Mouse (Mus musculus) liver, adult 2 months (tissue): Measurements from ENCODE around the gene Ubox5. TPM values are rescaled to one million over a fixed set of nuclear protein-coding genes. Genes with fewer than 3 reads are reported as not detected.

Source experiments
- DNase-seq: peaks from one replicate; pipeline ENCODE4 v3.0.0-alpha.2; 2011; ENCODE audit warnings: low read depth, low spot score; ENCODE audit errors: extremely low read depth
- H3K27ac ChIP-seq: fragments of 200-500 bp; replicated peaks from 2 replicates; pipeline ENCODE4 v1.5.1; 2012; ENCODE audit warnings: low read depth, mild to moderate bottlenecking, control low read depth, inconsistent platforms, low read length; ENCODE audit not compliant: insufficient read depth
- H3K27me3 ChIP-seq: fragments of 200-500 bp; 2 replicates; pipeline ENCODE4 v1.6.1; 2012; ENCODE audit warnings: mild to moderate bottlenecking, moderate library complexity, low read length, inconsistent platforms; ENCODE audit not compliant: control insufficient read depth, insufficient read depth
- H3K36me3 ChIP-seq: fragments of 200-500 bp; 2 replicates; pipeline ENCODE4 v1.6.1; 2012; ENCODE audit warnings: low read length, inconsistent platforms; ENCODE audit not compliant: control insufficient read depth, insufficient read depth
- H3K4me1 ChIP-seq: fragments of 200-500 bp; 2 replicates; pipeline ENCODE4 v1.6.1; 2011; ENCODE audit warnings: low read length; ENCODE audit not compliant: control insufficient read depth, insufficient read depth
- H3K4me3 ChIP-seq: fragments of 200-500 bp; 2 replicates; pipeline ENCODE4 v1.5.1; 2011; ENCODE audit warnings: low read depth, mild to moderate bottlenecking, control low read depth, low read length, moderate library complexity; ENCODE audit not compliant: insufficient read depth
- H3K79me2 ChIP-seq: fragments of 200-500 bp; 2 replicates; pipeline ENCODE4 v1.6.1; 2012; ENCODE audit warnings: inconsistent platforms, mild to moderate bottlenecking, low read length, moderate library complexity; ENCODE audit not compliant: control insufficient read depth, insufficient read depth
- H3K9ac ChIP-seq: fragments of 200-500 bp; 2 replicates; pipeline ENCODE4 v1.6.1; 2012; ENCODE audit warnings: low read depth, mild to moderate bottlenecking, control low read depth, inconsistent platforms, low read length
- CTCF ChIP-seq: fragments of 200-500 bp; IDR thresholded peaks from 2 replicates; pipeline ENCODE4 v1.5.1; 2011; ENCODE audit warnings: low read depth, low read length, control low read depth
- POLR2A ChIP-seq: fragments of 200-500 bp; IDR thresholded peaks from 2 replicates; pipeline ENCODE4 v1.6.1; 2011; ENCODE audit warnings: low read length, control low read depth; ENCODE audit not compliant: insufficient read depth; ENCODE audit errors: extremely low read depth
- WGBS: fragments of 180-500 bp; shearing (Covaris S2); methylation state at CpG from one replicate; pipeline ENCODE4 v1.1.7; 2018; 5-methylcytosine and 5-hydroxymethylcytosine counted together
- polyA plus RNA-seq: library from polyadenylated mRNA; depleted of rRNA; stranded (reverse); fragments of >200 nt; gene quantifications from 2 replicates; pipeline ENCODE4 v1.2.3, GENCODE M21; 2012
- total RNA-seq: library from RNA; depleted of rRNA; stranded (reverse); fragments of >200 nt; gene quantifications from 2 replicates; pipeline ENCODE4 v1.2.3, GENCODE M21; 2014

Ubox5 gene
- total and polyA plus RNA-seq, 2 experiments, result 1.0 to 3.4 TPM

DNA sequence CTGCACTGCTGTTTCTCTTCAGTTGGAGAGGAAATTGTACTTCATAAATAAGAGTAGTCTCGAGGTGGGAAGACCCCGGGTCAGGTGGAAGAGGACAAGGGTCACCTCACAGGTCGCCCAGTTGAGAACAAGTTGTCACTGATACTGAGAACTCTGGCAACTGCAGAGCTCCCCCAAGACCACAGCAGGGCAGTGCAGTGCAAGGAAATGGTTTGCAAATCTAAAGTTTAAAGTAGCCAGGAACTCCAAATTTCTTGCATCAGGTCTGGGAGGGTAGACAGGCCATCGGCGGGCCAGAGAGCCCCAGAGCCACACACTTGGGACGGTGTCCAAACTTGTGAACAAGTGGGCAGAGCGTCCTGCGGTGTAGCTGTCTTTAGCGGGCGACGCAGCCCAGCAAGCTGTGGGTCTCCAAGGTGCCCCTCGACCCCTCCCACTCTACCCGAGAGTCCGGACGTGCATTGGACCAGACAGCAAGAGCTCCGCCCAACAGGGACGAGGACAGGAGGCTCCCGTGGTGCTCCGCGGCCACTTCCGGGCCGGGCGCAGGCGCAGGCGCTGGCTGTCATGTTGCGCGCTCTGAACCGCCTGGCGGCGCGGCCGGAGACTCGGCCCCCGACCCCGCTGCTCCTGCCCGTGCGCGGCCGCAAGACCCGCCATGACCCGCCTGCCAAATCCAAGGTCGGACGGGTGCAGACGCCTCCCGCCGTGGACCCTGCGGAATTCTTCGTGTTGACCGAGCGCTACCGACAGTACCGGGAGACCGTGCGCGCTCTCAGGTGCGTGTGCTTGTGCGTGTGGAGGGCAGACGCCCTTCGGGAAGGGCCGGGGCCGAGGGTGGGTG, 66.4 kb downstream of the Ubox5 start, which contains the start of gene Mrps26:
TSS of gene Mrps26 (plus strand) at position 531 of the 844 bp plus-strand sequence.
- H3K4me1 ChIP-seq, result peaks cover 8% of the 10 kb centered on the region; the same call in 1 of the 2 replicates
- peak within 1 kb of the TSS; percentile 56 for H3K27ac ChIP-seq
- H3K9ac ChIP-seq, result peak within 1 kb of the TSS; percentile 88
- peaks cover 6% of the 10 kb centered on the region; the same call in 1 of the 2 replicates for H3K79me2 ChIP-seq
- TF ChIP-seq CTCF (peak; percentile 44; the same call in 1 of the 2 replicates), POLR2A (peak; percentile 86)
- no peaks in the 10 kb centered on the region for H3K27me3 ChIP-seq
- H3K4me3 ChIP-seq, result peak within 1 kb of the TSS; percentile 83
- no peaks in the 10 kb centered on the region; the same call in 1 of the 2 replicates for H3K36me3 ChIP-seq
- under 1% methylated on average over 61 of the region's 61 CpGs for WGBS
- peak; percentile 85 for DNase-seq

GRCm38 (mm10) chr2:130558015-130558414, 71.8 kb downstream of the Ubox5 start:
- H3K4me1 ChIP-seq, result 0 out of 2 replicates have a peak, but pooled peaks cover 3% of the 10 kb centered on the region
- no peak overlapping the region for H3K9ac ChIP-seq
- peaks cover 2% of the 10 kb centered on the region; the same call in 1 of the 2 replicates for H3K36me3 ChIP-seq
- H3K27me3 ChIP-seq, result no peaks in the 10 kb centered on the region
- no peak for DNase-seq
- H3K4me3 ChIP-seq, result no peak overlapping the region
- H3K27ac ChIP-seq, result no peak overlapping the region
- TF ChIP-seq POLR2A, result no peak
- TF ChIP-seq CTCF, result no peak
- H3K79me2 ChIP-seq, result no peaks in the 10 kb centered on the region
- WGBS, result 91% methylated on average over 2 of the region's 2 CpGs

GRCm38 (mm10) chr2:130557462-130557861, 72.4 kb downstream of the Ubox5 start:
- H3K4me1 ChIP-seq, result no peaks in the 10 kb centered on the region
- H3K27ac ChIP-seq, result no peak overlapping the region
- 100% methylated on average over 2 of the region's 2 CpGs for WGBS
- no peaks in the 10 kb centered on the region for H3K79me2 ChIP-seq
- H3K27me3 ChIP-seq, result no peaks in the 10 kb centered on the region
- TF ChIP-seq POLR2A (no peak), CTCF (no peak)
- H3K36me3 ChIP-seq, result peaks cover 7% of the 10 kb centered on the region; the same call in 1 of the 2 replicates
- H3K9ac ChIP-seq, result no peak overlapping the region
- no peak overlapping the region for H3K4me3 ChIP-seq
- DNase-seq, result no peak

DNA sequence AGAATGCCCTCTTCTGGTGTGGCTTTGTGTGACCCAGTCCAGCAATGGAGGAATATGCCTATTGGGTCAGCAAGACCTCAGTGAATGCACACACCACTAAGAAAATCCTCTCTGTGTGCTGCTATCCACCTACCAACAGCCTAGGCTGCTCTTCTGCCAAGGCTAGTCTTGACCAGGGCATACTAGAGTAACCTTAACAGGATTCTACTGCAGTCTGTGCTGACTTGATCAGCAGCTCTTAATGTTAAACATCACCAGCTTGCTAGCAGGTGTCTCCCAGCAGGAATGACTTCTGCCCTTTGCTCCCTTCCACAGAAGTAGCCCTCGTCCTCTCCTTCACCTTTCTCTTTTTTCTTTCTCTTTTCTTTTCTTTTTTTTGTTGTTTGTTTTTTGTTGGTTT, 73.5 kb downstream of the Ubox5 start:
- Histone ChIP-seq H3K4me3 (no peak overlapping the region), H3K4me1 (no peaks in the 10 kb centered on the region), H3K36me3 (peaks cover 11% of the 10 kb centered on the region; the same call in 1 of the 2 replicates), H3K27me3 (no peaks in the 10 kb centered on the region), H3K79me2 (no peaks in the 10 kb centered on the region), H3K9ac (no peak overlapping the region), H3K27ac (no peak overlapping the region)
- 78% methylated on average over 1 of the region's 1 CpGs for WGBS
- no peak for DNase-seq
- TF ChIP-seq CTCF (no peak), POLR2A (no peak)

DNA sequence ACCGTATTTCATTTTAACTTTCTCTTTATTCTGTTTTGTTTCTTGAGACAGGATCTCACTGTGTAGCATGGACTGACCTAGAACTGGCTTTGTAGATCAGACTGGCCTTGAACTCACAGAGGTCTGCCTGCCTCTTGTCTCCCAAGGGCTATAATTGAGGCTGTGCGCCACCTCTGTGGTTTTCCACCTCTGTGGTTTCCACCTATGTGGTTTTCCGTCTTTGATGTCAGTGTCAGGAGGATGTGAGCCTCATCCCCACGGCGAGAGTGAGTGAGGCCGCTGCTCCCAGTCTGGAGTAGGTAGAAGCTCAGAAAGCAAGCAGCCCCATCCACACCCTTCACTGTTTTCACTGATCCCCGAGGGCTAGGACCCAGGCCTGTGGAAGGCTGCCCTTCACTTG, 75.0 kb downstream of the Ubox5 start:
- H3K27me3 ChIP-seq, result no peaks in the 10 kb centered on the region
- H3K36me3 ChIP-seq, result peaks cover 23% of the 10 kb centered on the region
- no peak overlapping the region for H3K9ac ChIP-seq
- no peaks in the 10 kb centered on the region for H3K4me1 ChIP-seq
- H3K4me3 ChIP-seq, result no peak overlapping the region
- no peak for DNase-seq
- no peaks in the 10 kb centered on the region for H3K79me2 ChIP-seq
- H3K27ac ChIP-seq, result no peak overlapping the region
- whole genome bisulfite sequencing, result 97% methylated on average over 7 of the region's 7 CpGs
- TF ChIP-seq POLR2A (no peak), CTCF (no peak)

GRCm38 (mm10) chr2:130546957-130547356, 82.9 kb downstream of the Ubox5 start:
- H3K36me3 ChIP-seq, result peaks cover 54% of the 10 kb centered on the region
- WGBS, result 84% methylated on average over 8 of the region's 8 CpGs
- no peaks in the 10 kb centered on the region for H3K4me1 ChIP-seq

More at GRCm38 (mm10) chr2:130546957-130547356, 82.9 kb downstream of the Ubox5 start:
- Histone ChIP-seq H3K27me3 (no peaks in the 10 kb centered on the region), H3K9ac (no peak overlapping the region), H3K4me3 (no peak overlapping the region), H3K27ac (no peak overlapping the region), H3K79me2 (no peaks in the 10 kb centered on the region)
- TF ChIP-seq POLR2A, result no peak
- no peak for TF ChIP-seq CTCF
- DNase-seq, result no peak
